Mouse (Mus musculus): ENCODE measurements around the gene Ttll12. TPM values are rescaled to one million over a fixed set of nuclear protein-coding genes. Genes with fewer than 3 reads are reported as not detected.

The Ttll12 gene
- polyA plus RNA-seq, 1 experiment from 2014 or later = 51.8 TPM

GRCm38 (mm10) chr15:83602372-83603045 lies 7.6 kb upstream of the Ttll12 start:
- Histone ChIP-seq H3K27me3 (ENCODE audit: control insufficient read depth, insufficient read depth, low read length) (no peaks in the 10 kb centered on the region), H3K27ac (ENCODE audit: low read depth, low read length) (no peak overlapping the region), H3K4me2 (ENCODE audit: low read depth, low read length, severe bottlenecking) (no peak overlapping the region), H3K9ac (ENCODE audit: low read length) (no peak overlapping the region), H3K9me3 (ENCODE audit: control insufficient read depth, low read length) (no peaks in the 10 kb centered on the region), H3K4me3 (ENCODE audit: low read depth, low read length) (no peak overlapping the region), H3K36me3 (ENCODE audit: control insufficient read depth, insufficient read depth, low read length) (no peaks in the 10 kb centered on the region), H3K4me1 (replicated peaks; ENCODE audit: control insufficient read depth, insufficient read depth, low read length) (no peaks in the 10 kb centered on the region)
- ATAC-seq (replicated peaks; ENCODE audit: low FRiP score) (no peak), DNase-seq (ENCODE audit: low spot score) (no peak)
- WGBS = 87% methylated on average over 13 of the region's 13 CpGs

GRCm38 (mm10) chr15:83601185-83601584 lies 6.2 kb upstream of the Ttll12 start:
- no peak overlapping the region for H3K4me2 ChIP-seq (ENCODE audit: low read depth, low read length, severe bottlenecking)
- no peak overlapping the region for H3K4me3 ChIP-seq (ENCODE audit: low read depth, low read length)
- no peak overlapping the region for H3K27ac ChIP-seq (ENCODE audit: low read depth, low read length)
- no peak for DNase-seq (ENCODE audit: low spot score)
- 76% methylated on average over 4 of the region's 4 CpGs for WGBS
- H3K27me3 ChIP-seq (ENCODE audit: control insufficient read depth, insufficient read depth, low read length) = no peaks in the 10 kb centered on the region
- ATAC-seq (replicated peaks; ENCODE audit: low FRiP score) = no peak
- no peak overlapping the region for H3K9ac ChIP-seq (ENCODE audit: low read length)
- H3K9me3 ChIP-seq (ENCODE audit: control insufficient read depth, low read length) = no peaks in the 10 kb centered on the region
- H3K4me1 ChIP-seq (replicated peaks; ENCODE audit: control insufficient read depth, insufficient read depth, low read length) = no peaks in the 10 kb centered on the region
- no peaks in the 10 kb centered on the region for H3K36me3 ChIP-seq (ENCODE audit: control insufficient read depth, insufficient read depth, low read length)

DNA sequence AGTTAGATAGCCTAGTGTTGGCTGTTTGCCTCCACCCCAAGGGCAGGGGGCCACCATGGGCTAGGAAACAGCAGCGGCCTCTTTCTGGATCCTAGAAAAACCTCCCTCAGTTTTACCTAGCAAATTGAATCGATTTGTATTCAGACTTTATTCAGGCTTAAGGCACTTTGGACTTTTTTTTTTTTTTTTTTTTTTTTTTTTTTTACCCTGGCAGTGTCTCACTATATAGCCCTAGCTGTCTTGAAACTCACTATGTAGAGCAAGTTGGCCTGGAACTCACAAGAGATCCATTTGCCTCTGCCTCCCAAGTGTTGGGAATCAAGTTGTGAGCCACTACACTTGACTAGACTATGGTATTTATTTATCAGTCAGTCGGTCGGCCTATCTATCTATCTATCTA lies 1.9 kb upstream of the Ttll12 start:
- H3K4me1 ChIP-seq (replicated peaks; ENCODE audit: control insufficient read depth, insufficient read depth, low read length) = peaks cover 9% of the 10 kb centered on the region; the same call in 1 of the 2 replicates
- ATAC-seq (replicated peaks; ENCODE audit: low FRiP score) = no peak
- H3K27ac ChIP-seq (ENCODE audit: low read depth, low read length) = no peak overlapping the region
- no peaks in the 10 kb centered on the region for H3K27me3 ChIP-seq (ENCODE audit: control insufficient read depth, insufficient read depth, low read length)
- no peak overlapping the region for H3K9ac ChIP-seq (ENCODE audit: low read length)
- DNase-seq (ENCODE audit: low spot score) = no peak
- no peak overlapping the region for H3K4me3 ChIP-seq (ENCODE audit: low read depth, low read length)
- no peaks in the 10 kb centered on the region for H3K9me3 ChIP-seq (ENCODE audit: control insufficient read depth, low read length)
- no peak overlapping the region for H3K4me2 ChIP-seq (ENCODE audit: low read depth, low read length, severe bottlenecking)
- no peaks in the 10 kb centered on the region for H3K36me3 ChIP-seq (ENCODE audit: control insufficient read depth, insufficient read depth, low read length)
- WGBS = 90% methylated on average over 4 of the region's 4 CpGs

DNA sequence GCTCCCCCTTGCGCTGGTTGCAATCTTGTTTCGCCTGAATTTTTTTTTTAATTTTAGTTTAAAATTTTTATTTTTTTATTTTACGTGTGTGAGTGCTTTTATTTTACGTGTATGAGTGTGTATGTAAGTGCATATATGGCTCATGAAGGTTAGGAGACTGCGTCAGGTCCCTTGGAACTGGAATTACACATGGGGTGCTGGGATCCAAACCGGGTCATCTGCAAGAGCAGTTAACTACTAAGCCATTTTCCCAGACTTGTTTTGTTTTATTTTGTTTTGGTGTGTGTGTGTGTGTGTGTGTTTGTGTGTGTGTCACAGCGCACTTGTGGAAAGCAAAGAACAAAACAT lies 381 bp upstream of the Ttll12 start:
- H3K9ac ChIP-seq (ENCODE audit: low read length) = peak overlapping the region; percentile 39
- H3K36me3 ChIP-seq (ENCODE audit: control insufficient read depth, insufficient read depth, low read length) = no peaks in the 10 kb centered on the region
- no peaks in the 10 kb centered on the region for H3K27me3 ChIP-seq (ENCODE audit: control insufficient read depth, insufficient read depth, low read length)
- no peak for DNase-seq (ENCODE audit: low spot score)
- ATAC-seq (replicated peaks; ENCODE audit: low FRiP score) = peak; percentile 26; the same call in 1 of the 2 replicates
- H3K27ac ChIP-seq (ENCODE audit: low read depth, low read length) = no peak overlapping the region
- no peaks in the 10 kb centered on the region for H3K9me3 ChIP-seq (ENCODE audit: control insufficient read depth, low read length)
- H3K4me1 ChIP-seq (replicated peaks; ENCODE audit: control insufficient read depth, insufficient read depth, low read length) = peaks cover 9% of the 10 kb centered on the region; the same call in 1 of the 2 replicates
- WGBS = 38% methylated on average over 7 of the region's 7 CpGs
- H3K4me2 ChIP-seq (ENCODE audit: low read depth, low read length, severe bottlenecking) = peak overlapping the region; percentile 87
- peak overlapping the region; percentile 78 for H3K4me3 ChIP-seq (ENCODE audit: low read depth, low read length)

GRCm38 (mm10) chr15:83593702-83594512 lies 1.1 kb downstream of the Ttll12 start:
- no peaks in the 10 kb centered on the region for H3K36me3 ChIP-seq (ENCODE audit: control insufficient read depth, insufficient read depth, low read length)
- no peaks in the 10 kb centered on the region for H3K27me3 ChIP-seq (ENCODE audit: control insufficient read depth, insufficient read depth, low read length)
- peak overlapping the region; percentile 87 for H3K4me2 ChIP-seq (ENCODE audit: low read depth, low read length, severe bottlenecking)
- H3K9ac ChIP-seq (ENCODE audit: low read length) = peak overlapping the region; percentile 66
- no peak overlapping the region for H3K27ac ChIP-seq (ENCODE audit: low read depth, low read length)
- H3K4me3 ChIP-seq (ENCODE audit: low read depth, low read length) = peak overlapping the region; percentile 78
- peak; percentile 62 for ATAC-seq (replicated peaks; ENCODE audit: low FRiP score)
- DNase-seq (ENCODE audit: low spot score) = no peak
- no peaks in the 10 kb centered on the region for H3K9me3 ChIP-seq (ENCODE audit: control insufficient read depth, low read length)
- 13% methylated on average over 19 of the region's 19 CpGs for WGBS
- peaks cover 9% of the 10 kb centered on the region; the same call in 1 of the 2 replicates for H3K4me1 ChIP-seq (replicated peaks; ENCODE audit: control insufficient read depth, insufficient read depth, low read length)

GRCm38 (mm10) chr15:83593189-83593585 lies 1.8 kb downstream of the Ttll12 start:
- Histone ChIP-seq H3K36me3 (ENCODE audit: control insufficient read depth, insufficient read depth, low read length) (no peaks in the 10 kb centered on the region; the same call in 1 of the 2 replicates), H3K27me3 (ENCODE audit: control insufficient read depth, insufficient read depth, low read length) (no peaks in the 10 kb centered on the region), H3K9ac (ENCODE audit: low read length) (no peak overlapping the region; the same call in 1 of the 2 replicates), H3K4me2 (ENCODE audit: low read depth, low read length, severe bottlenecking) (peak overlapping the region; percentile 87; the same call in 1 of the 2 replicates), H3K9me3 (ENCODE audit: control insufficient read depth, low read length) (no peaks in the 10 kb centered on the region), H3K27ac (ENCODE audit: low read depth, low read length) (no peak overlapping the region), H3K4me3 (ENCODE audit: low read depth, low read length) (no peak overlapping the region; the same call in 1 of the 2 replicates), H3K4me1 (replicated peaks; ENCODE audit: control insufficient read depth, insufficient read depth, low read length) (peaks cover 9% of the 10 kb centered on the region; the same call in 1 of the 2 replicates)
- no peak for ATAC-seq (replicated peaks; ENCODE audit: low FRiP score)
- DNase-seq (ENCODE audit: low spot score) = no peak

DNA sequence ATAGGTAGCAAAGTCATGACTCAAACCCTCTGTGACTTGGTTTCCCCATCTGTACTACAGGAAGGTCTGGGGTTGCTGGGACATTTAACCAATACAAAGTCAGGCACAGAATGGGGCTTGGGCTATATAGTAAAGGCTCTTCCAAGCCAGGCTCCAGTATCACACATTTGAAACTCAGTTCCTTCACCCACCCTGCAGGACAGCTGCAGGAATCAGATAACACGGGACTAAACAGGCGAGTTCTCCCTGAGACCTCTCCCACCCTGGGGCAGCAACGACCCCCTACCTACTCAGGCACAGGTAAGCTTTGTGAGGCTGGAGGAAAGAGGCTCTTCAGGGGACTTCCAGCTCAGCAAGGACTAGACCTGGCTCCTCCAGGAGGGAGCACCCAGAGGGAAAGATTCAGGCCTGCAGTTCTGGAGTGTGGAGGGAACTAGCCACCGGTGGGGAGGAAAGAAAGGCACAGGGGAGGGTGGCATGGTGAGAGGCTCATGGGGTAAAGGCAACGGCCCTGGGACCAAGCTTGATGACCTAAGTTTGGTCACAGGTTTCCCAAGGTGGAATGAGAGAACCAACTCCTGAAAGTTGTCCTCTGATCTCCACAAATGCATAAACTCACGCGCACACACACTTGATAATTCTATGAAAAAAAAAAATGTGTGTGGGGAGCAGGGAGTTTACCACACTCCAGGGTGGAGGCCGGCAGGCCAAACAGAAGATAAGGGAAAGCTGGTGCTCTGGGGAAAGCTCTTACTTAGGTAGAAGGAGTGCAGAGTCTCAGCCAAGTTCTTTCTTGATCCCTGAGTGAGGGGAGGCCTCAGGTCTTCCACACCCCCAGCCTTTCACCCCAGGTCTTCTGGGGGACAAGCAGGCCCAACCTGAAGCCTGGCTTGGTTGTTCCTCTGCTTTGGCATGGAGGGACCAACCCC lies 2.4 kb downstream of the Ttll12 start:
- ATAC-seq (replicated peaks; ENCODE audit: low FRiP score) (no peak), DNase-seq (ENCODE audit: low spot score) (no peak)
- 84% methylated on average over 8 of the region's 8 CpGs for WGBS
- Histone ChIP-seq H3K4me3 (ENCODE audit: low read depth, low read length) (no peak overlapping the region; the same call in 1 of the 2 replicates), H3K4me1 (replicated peaks; ENCODE audit: control insufficient read depth, insufficient read depth, low read length) (peaks cover 9% of the 10 kb centered on the region; the same call in 1 of the 2 replicates), H3K36me3 (ENCODE audit: control insufficient read depth, insufficient read depth, low read length) (no peaks in the 10 kb centered on the region; the same call in 1 of the 2 replicates), H3K27ac (ENCODE audit: low read depth, low read length) (no peak overlapping the region), H3K9me3 (ENCODE audit: control insufficient read depth, low read length) (no peaks in the 10 kb centered on the region), H3K27me3 (ENCODE audit: control insufficient read depth, insufficient read depth, low read length) (no peaks in the 10 kb centered on the region), H3K4me2 (ENCODE audit: low read depth, low read length, severe bottlenecking) (peak overlapping the region; percentile 87; the same call in 1 of the 2 replicates), H3K9ac (ENCODE audit: low read length) (no peak overlapping the region)

GRCm38 (mm10) chr15:83591758-83592157 lies 3.2 kb downstream of the Ttll12 start:
- Histone ChIP-seq H3K9ac (ENCODE audit: low read length) (no peak overlapping the region), H3K9me3 (ENCODE audit: control insufficient read depth, low read length) (no peaks in the 10 kb centered on the region), H3K4me1 (replicated peaks; ENCODE audit: control insufficient read depth, insufficient read depth, low read length) (peaks cover 9% of the 10 kb centered on the region; the same call in 1 of the 2 replicates), H3K36me3 (ENCODE audit: control insufficient read depth, insufficient read depth, low read length) (peaks cover 5% of the 10 kb centered on the region), H3K4me3 (ENCODE audit: low read depth, low read length) (no peak overlapping the region), H3K4me2 (ENCODE audit: low read depth, low read length, severe bottlenecking) (no peak overlapping the region), H3K27ac (ENCODE audit: low read depth, low read length) (no peak overlapping the region), H3K27me3 (ENCODE audit: control insufficient read depth, insufficient read depth, low read length) (no peaks in the 10 kb centered on the region)
- ATAC-seq (replicated peaks; ENCODE audit: low FRiP score) (no peak), DNase-seq (ENCODE audit: low spot score) (no peak)
- 91% methylated on average over 6 of the region's 6 CpGs for WGBS
